Mouse (Mus musculus) forebrain, embryonic 15.5 days (tissue): ENCODE measurements at regions not wholly inside any gene's neighbourhood (a gene's known extent, or its start where the extent isn't known, plus 50 kb on each side); places are given as distances from the start of the nearest gene placed in this dataset.

Experiments
- ATAC-seq: fragments of 200-750 bp; cut with Nextera tagmentation; replicated peaks from 2 replicates; pipeline ENCODE4 v1.8.0; 2017; ENCODE audit warnings: mild to moderate bottlenecking, moderate TSS enrichment, moderate library complexity
- H3K27ac ChIP-seq: fragments of 300-500 bp; sonication (generic); replicated peaks from 2 replicates; pipeline ENCODE4 v1.5.1; 2015; ENCODE audit warnings: mild to moderate bottlenecking, inconsistent platforms
- H3K27me3 ChIP-seq: fragments of 300-500 bp; sonication (generic); 2 replicates; pipeline ENCODE4 v1.6.1; 2015; ENCODE audit warnings: inconsistent platforms
- H3K36me3 ChIP-seq: fragments of 300-500 bp; sonication (generic); 2 replicates; pipeline ENCODE4 v1.6.1; 2015; ENCODE audit warnings: mild to moderate bottlenecking, inconsistent platforms
- H3K4me1 ChIP-seq: fragments of 300-500 bp; sonication (generic); 2 replicates; pipeline ENCODE4 v1.6.1; 2015; ENCODE audit warnings: inconsistent platforms
- H3K4me2 ChIP-seq: fragments of 300-500 bp; sonication (generic); replicated peaks from 2 replicates; pipeline ENCODE4 v1.6.1; 2015; ENCODE audit warnings: mild to moderate bottlenecking, inconsistent platforms
- H3K4me3 ChIP-seq: fragments of 300-500 bp; sonication (generic); 2 replicates; pipeline ENCODE4 v1.5.1; 2015; ENCODE audit warnings: mild to moderate bottlenecking, inconsistent platforms
- H3K9ac ChIP-seq: fragments of 300-500 bp; sonication (generic); replicated peaks from 2 replicates; pipeline ENCODE4 v1.6.1; 2015; ENCODE audit warnings: mild to moderate bottlenecking, inconsistent platforms
- H3K9me3 ChIP-seq: fragments of 300-500 bp; sonication (generic); 2 replicates; pipeline ENCODE4 v1.6.1; 2016; ENCODE audit warnings: inconsistent platforms
- WGBS: fragments of 180-500 bp; shearing (Covaris S2); methylation state at CpG from one replicate; pipeline ENCODE4 v1.1.7; 2015; ENCODE audit warnings: mixed read lengths; 5-methylcytosine and 5-hydroxymethylcytosine counted together

GRCm38 (mm10) chrX:147616374-147616773 lies 62.5 kb upstream of the Lrch2 start:
- no peak overlapping the region for H3K27ac ChIP-seq
- H3K4me1 ChIP-seq, result no peaks in the 10 kb centered on the region
- no peak for ATAC-seq
- H3K27me3 ChIP-seq, result no peaks in the 10 kb centered on the region
- no peaks in the 10 kb centered on the region for H3K36me3 ChIP-seq
- H3K4me3 ChIP-seq, result no peak overlapping the region
- H3K9ac ChIP-seq, result no peak overlapping the region
- 67% methylated on average over 2 of the region's 2 CpGs for WGBS
- H3K9me3 ChIP-seq, result no peaks in the 10 kb centered on the region
- no peak overlapping the region for H3K4me2 ChIP-seq

DNA sequence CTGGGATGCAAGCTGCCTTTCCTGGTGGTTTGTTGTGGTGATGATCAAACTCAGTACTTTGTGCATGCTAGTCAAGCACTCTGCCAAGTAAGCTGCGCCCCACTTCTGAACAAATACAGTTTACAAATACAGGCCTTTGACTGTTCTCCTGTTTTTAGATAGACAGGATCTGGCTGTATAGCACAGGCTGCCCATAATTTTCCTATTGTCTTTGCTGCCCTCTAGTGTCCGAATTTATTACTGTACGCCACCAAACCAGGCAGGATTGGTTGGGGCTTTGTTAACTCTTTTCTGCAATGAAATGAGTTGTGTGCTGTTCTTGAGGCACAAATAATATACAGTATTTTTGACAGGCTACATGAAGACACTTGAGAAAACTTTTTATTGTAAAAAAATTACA lies 54.8 kb upstream of the Lrch2 start:
- peak; percentile 87 for ATAC-seq
- Histone ChIP-seq H3K9ac (no peak overlapping the region), H3K27ac (no peak overlapping the region), H3K4me1 (no peaks in the 10 kb centered on the region), H3K4me3 (no peak overlapping the region), H3K4me2 (no peak overlapping the region), H3K36me3 (no peaks in the 10 kb centered on the region), H3K27me3 (no peaks in the 10 kb centered on the region), H3K9me3 (no peaks in the 10 kb centered on the region)
- 19% methylated on average over 3 of the region's 3 CpGs for WGBS
